Mouse (Mus musculus) right cerebral cortex, postnatal 25 days (tissue): ENCODE results near the gene Creb3l1.

Experiments used
- DNase-seq: peaks from one replicate; pipeline ENCODE4 v3.0.0; 2022

Creb3l1 gene

DNA sequence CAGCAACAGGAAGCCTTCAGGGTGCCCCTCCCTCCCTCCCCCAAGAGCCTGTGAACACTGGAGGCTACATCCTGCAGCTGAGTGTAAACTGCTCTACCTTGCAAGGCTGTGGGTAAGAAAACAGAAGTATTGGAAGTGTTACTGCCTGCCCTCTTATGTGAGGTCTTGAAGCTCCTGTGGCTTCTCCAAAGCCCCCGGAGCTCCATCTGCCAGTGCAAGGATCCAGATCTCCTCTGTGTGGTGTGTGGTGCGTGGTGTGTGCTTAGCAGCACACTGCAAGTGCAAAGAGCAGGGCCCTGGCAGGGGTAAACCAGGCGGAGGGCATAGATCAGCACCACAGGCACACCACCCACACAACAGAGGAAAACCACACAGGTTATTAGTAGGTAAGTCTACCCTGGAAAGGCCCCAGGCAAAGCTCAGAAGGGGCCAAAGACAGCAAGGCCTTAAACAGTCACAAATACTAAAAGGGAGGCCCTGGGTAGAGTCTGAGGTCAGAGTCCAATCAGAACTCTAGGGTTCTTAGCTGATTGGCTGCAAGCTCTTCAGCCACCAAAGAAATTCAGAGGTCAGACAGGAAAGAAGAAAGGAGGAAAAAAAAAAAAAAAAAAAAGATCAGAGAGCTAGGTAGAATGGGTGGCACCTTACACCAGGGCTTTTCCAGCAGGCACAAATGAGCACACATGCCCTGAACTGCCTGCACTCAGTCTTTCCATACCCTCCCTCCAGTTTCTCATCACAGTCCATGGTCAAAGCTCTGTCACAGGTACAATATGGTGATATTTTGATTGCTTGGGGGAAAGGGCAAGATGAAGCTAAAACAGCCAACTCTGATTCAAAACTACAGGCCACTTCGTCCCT is 62.2 kb downstream of the Creb3l1 start:
- no peak for DNase-seq

DNA sequence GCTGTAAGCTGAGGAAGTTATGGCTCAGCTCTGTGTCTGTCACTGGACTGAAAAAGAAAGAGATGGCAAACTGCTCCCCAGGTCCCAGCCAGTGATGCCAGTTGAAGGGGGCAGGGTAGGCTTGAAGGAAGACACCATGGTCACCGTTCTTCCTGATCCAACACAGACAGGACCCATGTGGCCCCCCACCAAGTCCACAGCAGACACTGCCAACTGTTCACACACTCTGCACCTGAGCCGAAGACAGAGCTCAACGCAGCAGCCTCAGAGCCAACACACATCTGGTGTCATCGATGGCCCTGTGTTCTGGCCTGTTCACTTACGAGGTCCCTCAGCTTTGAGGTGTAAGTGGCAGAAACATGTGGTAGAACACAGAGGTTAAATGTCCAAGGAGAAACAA is 63.8 kb downstream of the Creb3l1 start:
- DNase-seq, result no peak

DNA sequence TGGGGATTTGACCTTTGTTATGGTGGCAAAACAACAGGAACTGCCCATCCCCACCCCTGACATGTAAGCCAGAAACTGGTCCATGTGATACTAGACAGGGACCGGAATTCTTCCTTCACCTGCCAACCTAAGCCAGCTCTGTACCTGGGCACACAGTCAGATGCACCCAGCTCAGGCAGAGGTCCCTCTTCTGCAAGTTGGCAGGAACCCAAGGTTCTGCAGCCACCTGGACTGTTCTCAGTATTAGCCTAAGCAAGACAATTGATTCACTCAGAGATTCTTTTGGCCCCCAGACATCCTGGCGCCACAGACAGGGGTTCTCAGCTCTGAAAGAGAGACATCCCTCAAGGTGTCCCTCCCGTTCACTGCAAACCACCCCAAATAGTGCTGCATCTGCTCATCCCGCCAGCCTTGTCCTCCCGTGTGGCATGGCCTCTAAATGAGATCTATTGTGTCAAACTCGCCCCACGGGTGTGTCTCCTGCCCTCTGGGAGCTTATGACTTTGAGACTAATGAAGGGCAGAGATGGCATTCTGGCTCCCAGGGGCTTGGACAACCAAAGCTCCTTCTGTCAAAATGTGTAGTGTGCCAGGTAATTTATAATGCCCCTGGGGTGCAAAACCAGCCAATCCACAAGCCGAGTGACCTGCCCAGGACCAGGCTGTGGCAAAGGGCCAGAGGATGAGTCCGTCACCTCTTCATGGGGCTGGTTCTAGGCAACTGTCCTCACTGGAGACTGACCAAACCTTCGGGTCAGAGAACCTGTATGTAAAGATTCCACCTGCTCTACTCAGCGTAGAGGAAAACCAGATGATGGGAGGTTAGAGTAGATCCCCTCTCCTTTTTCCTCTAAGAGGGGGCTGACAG is 64.5 kb downstream of the Creb3l1 start:
- no peak for DNase-seq

DNA sequence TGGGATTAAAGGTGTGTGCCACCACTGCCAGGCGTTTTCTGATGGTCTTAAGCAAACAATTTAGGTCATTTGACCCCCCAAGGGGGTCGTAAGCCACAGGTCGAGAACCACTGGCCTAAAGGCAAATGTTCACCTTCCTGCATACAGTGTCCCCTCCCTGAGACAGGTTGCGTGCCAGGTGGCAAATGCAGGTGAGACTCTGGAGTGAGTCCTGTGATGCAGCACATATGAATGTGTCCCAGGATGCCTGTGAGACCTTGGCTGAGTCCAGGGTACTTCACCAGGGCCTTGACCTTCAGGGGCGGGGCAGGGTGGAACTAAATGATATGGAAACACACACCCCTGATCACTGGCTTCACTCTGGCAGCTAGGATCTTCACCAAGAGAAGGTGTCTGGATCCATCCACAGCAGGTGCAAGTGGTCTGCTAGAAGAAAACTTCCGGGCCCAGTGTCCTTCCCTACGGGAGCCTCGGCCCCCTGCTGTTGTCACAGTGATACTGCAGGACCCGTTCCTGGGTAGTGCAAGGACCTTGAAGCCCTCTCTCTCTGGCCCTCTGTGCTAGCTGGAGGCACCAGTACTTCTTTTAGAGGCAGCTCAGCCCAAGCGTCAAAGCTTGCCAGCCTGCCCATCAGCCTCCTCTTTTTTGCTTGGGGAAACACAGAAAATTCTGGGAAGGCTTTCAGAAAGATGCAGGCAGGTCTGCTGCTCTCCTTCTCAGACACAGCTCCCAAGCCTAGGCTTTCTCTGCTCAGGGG is 65.4 kb downstream of the Creb3l1 start:
- peak; percentile 52 for DNase-seq

- no peak for DNase-seq
These were observed 66.3 kb downstream of the Creb3l1 start for GRCm38 (mm10) chr2:91958049-91958448.

DNA sequence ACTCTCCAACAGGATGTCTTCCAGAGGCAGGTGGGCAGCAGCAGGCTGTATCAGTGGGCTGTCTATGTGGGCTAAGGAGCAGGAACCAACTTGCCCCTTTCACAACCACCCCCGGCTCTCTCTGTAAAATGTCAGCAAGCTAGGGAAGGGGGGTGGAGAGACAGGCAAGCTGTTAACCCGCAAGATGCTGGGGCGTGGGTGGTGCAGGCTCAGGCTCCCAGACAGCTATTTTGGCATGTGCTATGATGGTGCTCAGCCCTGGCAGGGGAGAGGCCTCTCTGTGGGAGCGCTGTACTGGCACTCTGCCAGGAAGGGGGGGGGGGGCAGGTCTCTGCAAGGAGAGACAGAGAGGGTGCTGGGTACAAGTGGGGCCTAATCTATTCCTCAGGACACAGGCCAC is 67.2 kb downstream of the Creb3l1 start:
- peak; percentile 81 for DNase-seq

DNA sequence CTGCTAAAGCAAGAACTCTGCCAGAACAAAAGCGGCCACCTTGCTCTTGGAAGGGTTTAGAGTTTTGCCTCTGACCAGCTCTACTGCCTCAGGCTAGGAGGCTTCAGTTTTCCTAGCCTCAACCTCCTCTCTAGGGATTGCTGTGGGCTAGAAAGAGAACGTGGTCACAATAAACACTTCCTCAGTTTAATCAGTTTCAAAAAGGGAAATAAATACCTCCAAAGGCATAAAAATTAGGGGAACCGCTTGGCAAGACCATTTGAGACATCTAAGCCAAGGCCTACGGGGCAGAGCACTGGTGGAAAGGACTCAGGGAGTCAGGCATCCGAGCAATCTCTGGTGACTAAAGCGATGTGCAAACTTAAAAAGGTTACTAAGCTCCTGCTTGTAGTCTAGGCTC is 68.4 kb downstream of the Creb3l1 start:
- no peak for DNase-seq

GRCm38 (mm10) chr2:91955121-91955591 is 69.1 kb downstream of the Creb3l1 start:
- no peak for DNase-seq

- DNase-seq, result no peak
These were observed 70.5 kb downstream of the Creb3l1 start for GRCm38 (mm10) chr2:91953825-91954224.

DNA sequence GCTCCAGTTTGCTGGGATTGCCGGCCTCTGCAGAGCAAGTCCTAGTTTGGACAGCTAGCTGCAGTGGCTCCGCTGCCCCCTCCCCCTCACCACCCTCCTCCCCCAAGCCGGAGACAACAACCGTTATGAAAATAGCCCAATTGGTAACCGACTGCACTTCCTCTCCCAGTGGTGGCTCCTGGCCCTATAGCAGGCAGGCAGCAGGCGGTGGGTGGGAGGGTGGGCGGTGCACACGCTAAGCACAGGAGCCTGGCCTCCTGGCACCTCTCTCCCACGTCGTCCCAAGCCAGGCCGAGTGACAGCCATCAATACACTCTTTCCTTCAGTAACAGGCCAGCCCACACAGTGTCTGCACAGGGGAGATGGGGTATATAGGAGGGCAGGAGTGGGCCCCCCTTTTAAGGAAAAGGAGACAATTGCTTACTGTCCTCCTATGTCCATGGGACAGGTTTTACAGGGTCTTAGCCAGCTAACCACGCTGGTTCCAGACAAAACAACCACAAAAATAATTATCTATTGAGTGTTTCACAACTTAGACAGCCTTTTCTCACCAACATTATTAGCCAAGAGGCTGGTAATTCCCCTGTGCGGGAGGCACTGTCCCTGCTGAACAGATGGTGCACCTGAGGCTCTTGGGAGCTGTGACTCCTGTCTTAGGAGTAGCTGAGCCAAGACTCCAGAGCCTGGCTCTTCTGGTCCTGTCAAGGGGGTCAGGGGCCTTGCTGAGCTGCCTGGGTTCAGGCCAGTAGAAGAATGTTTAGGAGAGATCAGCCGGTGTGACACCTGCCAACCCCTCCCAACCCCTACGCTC is 73.8 kb downstream of the Creb3l1 start:
- DNase-seq, result no peak

DNA sequence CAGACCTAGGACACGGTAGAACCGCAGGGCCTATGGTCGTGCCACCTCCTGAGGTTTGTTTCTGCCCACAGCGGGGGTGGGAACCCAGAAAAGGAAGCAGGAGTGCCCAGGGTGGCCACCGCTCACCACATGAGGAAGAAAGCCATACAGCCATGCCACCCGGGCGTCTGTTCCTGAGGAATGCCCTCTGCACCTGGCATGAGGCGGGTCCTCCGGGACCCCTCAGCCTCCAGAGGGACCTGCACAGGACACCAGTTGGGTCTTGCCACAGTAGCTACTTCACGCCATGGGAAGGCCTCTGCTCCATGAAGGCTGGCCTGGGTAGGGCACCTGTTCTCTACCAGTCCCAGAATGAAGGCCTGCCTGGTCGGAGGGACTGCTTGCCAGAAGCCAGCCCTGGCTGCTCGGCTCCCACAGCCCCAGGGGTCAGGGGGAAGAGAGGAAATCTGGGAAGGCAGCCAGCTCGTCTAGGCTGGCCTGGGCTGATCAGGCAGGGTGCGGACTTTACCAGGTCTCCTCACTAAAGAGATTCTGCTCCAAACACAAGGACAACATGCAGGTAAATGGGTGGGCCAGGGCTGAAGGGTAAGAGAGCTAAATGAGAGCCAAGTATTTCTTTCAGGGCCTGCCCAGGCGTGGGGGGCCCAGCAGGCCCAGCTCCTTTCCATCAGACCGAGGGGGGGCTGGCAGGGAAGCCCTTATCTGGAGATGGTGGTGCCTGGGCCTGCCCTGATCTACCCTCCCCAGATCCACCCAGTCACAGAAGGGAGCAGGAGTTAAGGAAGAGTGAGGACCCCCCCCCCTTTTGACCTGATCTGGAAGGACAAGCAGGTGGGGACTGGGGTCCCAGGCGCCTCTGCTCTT is 74.7 kb downstream of the Creb3l1 start:
- DNase-seq, result no peak

DNA sequence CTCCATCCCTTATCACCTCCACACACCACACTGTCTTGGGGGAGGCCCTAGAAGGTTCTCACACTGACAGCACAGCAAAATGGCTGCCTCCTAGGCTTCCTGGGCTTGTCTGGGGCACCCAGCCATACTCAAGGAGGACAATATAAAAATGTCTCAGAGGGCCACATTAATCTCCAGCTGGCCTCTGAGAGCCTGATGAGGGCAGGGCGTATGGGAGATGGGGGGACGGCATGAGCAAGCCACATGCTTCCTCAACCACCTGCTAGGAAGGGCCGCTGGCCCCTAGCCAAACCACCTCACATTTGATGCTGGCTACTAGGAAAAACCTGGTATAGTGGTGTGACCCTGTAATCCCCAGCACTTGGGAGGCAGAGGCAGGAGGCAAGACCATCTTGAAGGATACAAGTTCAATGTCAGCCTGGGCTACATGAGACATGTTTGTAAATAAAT is 75.5 kb downstream of the Creb3l1 start:
- DNase-seq, result no peak

- no peak for DNase-seq
These were observed 76.2 kb downstream of the Creb3l1 start for GRCm38 (mm10) chr2:91948151-91948509.

- DNase-seq, result no peak
These were observed 76.7 kb downstream of the Creb3l1 start for GRCm38 (mm10) chr2:91947397-91948150.

DNA sequence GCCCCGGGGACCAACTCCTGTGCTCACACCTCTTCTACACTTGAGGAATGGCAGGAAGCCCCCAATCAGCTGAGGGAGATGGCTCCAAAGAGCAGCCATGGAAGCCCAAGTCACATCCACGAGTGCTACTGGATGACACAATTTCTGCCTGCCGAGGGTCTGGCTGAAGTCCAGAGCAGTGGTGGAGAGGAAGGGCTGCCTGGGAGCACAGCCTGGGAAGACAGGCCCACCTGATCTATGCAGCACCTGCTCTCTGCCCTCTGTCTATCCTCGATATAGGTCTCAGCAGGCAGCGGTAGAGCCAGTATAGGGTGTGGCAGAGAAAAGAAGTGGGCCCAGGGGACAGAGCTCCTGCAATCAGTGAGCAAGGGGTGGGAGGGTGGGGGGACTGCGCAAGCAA is 77.5 kb downstream of the Creb3l1 start:
- DNase-seq, result no peak

DNA sequence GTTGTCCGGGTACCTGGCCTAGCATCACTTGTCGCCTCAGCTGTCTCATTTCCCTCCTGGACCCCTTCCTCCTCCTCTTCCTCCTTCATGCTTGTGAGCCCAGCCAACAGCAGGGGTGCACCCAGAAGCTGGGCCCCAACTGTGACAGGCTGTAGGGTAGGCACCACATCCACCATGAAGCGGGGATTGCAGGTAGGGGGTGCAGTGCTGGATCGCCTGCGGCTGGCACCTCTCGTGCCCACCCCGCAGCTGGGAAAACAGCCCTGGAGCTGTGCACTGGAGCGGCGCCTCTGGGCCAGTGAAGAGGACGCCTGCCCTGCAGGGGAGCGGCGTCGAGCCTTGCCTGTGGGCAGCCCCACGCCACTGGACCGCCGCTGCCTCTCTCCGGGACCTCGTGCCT is 78.8 kb downstream of the Creb3l1 start, which contains the start of gene Gm9821:
Gene Gm9821 (plus strand): TSS at position 221 of the 400 bp plus-strand sequence.
- no peak for DNase-seq

- peak; percentile 76 for DNase-seq
These were observed 79.9 kb downstream of the Creb3l1 start for GRCm38 (mm10) chr2:91944170-91944950.

DNA sequence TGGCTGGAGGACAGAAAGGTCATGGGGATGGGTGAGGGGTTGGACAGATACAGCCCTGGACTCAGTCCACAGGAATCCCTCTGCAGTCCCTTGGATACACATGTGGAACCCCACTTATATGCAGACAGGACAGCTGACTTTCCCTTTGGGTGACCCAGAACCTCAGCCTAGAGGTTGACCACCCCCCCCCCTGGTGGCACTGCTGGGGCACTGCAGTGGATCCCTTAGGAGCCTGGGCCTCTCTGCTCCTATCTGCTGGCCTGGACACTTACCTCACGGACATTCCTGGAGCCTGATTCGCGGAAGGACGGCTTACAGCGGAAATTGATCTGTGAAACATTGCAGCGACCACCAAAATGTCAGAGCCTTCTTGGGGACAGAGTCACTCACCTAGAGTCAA is 81.9 kb downstream of the Creb3l1 start:
- no peak for DNase-seq

- DNase-seq, result no peak
These were observed 84.9 kb downstream of the Creb3l1 start for GRCm38 (mm10) chr2:91939303-91939935.
